Mouse (Mus musculus) kidney, embryonic 16.5 days (tissue): Measurements from ENCODE around the gene Ccna2. TPM values are rescaled to one million over a fixed set of nuclear protein-coding genes. Genes with fewer than 3 reads are reported as not detected.
"Not testable (repeated sequence)": the region's sequence is repeated elsewhere in the genome, so short reads cannot be mapped to it uniquely, and the experiment has no call there.

Source experiments
- ATAC-seq: fragments of 200-750 bp; cut with Nextera tagmentation; 2 replicates; pipeline ENCODE4 v1.8.0; 2017; ENCODE audit warnings: moderate TSS enrichment; ENCODE audit not compliant: low FRiP score, low TSS enrichment
- H3K27ac ChIP-seq: fragments of 300-500 bp; sonication (generic); 2 replicates; pipeline ENCODE4 v1.5.1; 2014; ENCODE audit warnings: low read length
- H3K27me3 ChIP-seq: fragments of 300-500 bp; sonication (generic); 2 replicates; pipeline ENCODE4 v1.6.1; 2014; ENCODE audit warnings: low read length, control low read depth, mixed read lengths; ENCODE audit not compliant: insufficient read depth
- H3K36me3 ChIP-seq: fragments of 300-500 bp; sonication (generic); 2 replicates; pipeline ENCODE4 v1.6.1; 2014; ENCODE audit warnings: low read length, control low read depth, mixed read lengths; ENCODE audit not compliant: insufficient read depth
- H3K4me1 ChIP-seq: fragments of 300-500 bp; sonication (generic); 2 replicates; pipeline ENCODE4 v1.6.1; 2014; ENCODE audit warnings: low read length, control low read depth, mixed read lengths; ENCODE audit not compliant: insufficient read depth
- H3K4me2 ChIP-seq: fragments of 300-500 bp; sonication (generic); replicated peaks from 2 replicates; pipeline ENCODE4 v1.6.1; 2014; ENCODE audit warnings: low read depth, low read length
- H3K4me3 ChIP-seq: fragments of 300-500 bp; sonication (generic); 2 replicates; pipeline ENCODE4 v1.5.1; 2014; ENCODE audit warnings: mild to moderate bottlenecking, low read length
- H3K9ac ChIP-seq: fragments of 300-500 bp; sonication (generic); replicated peaks from 2 replicates; pipeline ENCODE4 v1.6.1; 2014; ENCODE audit warnings: low read length
- H3K9me3 ChIP-seq: fragments of 300-500 bp; sonication (generic); 2 replicates; pipeline ENCODE4 v1.6.1; 2016; ENCODE audit warnings: low read length, control low read depth
- WGBS: fragments of 180-500 bp; shearing (Covaris S2); extraction: QIAGEN DNeasy Blood & Tissue Kit; methylation state at CpG from one replicate; pipeline ENCODE4 v1.1.7; 2014; 5-methylcytosine and 5-hydroxymethylcytosine counted together
- polyA plus RNA-seq: library from polyadenylated mRNA; unstranded; fragments of >200 nt; fragmentation: Nextera tagmentation; extraction: Ambion mirVana; gene quantifications from 2 replicates; pipeline ENCODE4 v1.2.1, GENCODE M21; 2015

The Ccna2 gene
- polyA plus RNA-seq, result 182 and 194 TPM in 2 replicates

DNA sequence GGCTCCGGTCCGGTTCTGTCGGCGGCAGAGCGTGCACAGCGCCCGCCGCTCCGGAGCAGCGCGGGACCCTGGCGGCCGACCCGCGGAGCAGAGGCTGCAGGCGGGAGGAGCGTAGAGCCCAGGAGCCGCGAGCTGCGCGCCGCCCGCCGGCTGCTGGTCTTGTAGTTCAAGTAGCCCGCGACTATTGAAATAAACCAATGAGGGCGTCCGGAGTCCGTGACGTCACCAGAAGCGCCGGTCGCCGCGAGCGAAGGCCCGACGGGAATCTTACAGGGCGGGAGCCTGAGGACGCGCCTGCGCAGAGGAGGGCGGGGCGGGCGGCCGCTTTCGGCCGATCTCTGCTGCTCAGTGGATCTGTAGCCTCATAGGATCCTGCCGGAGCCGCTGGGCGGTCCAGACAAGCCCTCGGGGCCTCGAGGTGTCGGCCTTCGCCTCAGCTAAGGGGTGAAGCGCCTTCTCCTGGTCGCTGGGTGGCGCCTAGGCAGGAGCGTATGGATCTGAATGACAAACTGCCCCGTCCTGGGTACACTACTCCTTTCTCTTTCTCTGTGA lies at the start of gene Ccna2:
Ccna2 (minus strand) TSS at position 324 of the 552 bp plus-strand sequence.
- peak within 1 kb of the TSS; percentile 79 for H3K4me3 ChIP-seq
- H3K36me3 ChIP-seq, result peaks cover 24% of the 10 kb centered on the region
- peak within 1 kb of the TSS; percentile 83 for H3K9ac ChIP-seq
- no peaks in the 10 kb centered on the region for H3K27me3 ChIP-seq
- peak within 1 kb of the TSS; percentile 76 for H3K4me2 ChIP-seq
- no peaks in the 10 kb centered on the region for H3K9me3 ChIP-seq
- H3K27ac ChIP-seq, result peak within 1 kb of the TSS; percentile 70
- H3K4me1 ChIP-seq, result peaks cover 19% of the 10 kb centered on the region
- ATAC-seq, result peak; percentile 100
- WGBS, result under 1% methylated on average over 60 of the region's 60 CpGs

DNA sequence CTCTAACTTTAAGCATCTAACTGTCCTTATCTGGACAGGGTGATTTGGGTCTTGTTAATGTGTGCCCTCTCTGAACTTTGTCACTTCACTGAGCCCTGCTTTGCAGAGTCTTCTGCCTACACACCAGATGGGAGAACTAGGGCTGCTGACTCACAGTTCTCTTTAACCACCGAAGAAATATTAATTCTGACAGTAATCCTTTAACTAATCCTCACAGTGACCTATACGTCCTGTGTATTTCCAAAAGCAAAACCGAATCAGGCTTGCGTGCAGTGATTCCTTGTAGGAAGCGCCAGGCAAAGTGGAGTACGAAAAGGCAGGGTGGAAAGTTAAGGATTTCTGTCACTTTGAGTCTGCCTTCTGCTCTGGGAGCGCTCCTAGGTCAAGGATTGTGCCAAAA lies 46.2 kb upstream of the Ccna2 start:
- H3K27me3 ChIP-seq, result no peaks in the 10 kb centered on the region
- H3K4me1 ChIP-seq, result peaks cover 3% of the 10 kb centered on the region; the same call in 1 of the 2 replicates
- no peaks in the 10 kb centered on the region for H3K36me3 ChIP-seq
- no peak overlapping the region for H3K27ac ChIP-seq
- 63% methylated on average over 7 of the region's 7 CpGs for WGBS
- peak; percentile 33; the same call in 1 of the 2 replicates for ATAC-seq
- H3K9me3 ChIP-seq, result no peaks in the 10 kb centered on the region
- H3K9ac ChIP-seq, result no peak overlapping the region
- no peak overlapping the region for H3K4me2 ChIP-seq
- no peak overlapping the region for H3K4me3 ChIP-seq

DNA sequence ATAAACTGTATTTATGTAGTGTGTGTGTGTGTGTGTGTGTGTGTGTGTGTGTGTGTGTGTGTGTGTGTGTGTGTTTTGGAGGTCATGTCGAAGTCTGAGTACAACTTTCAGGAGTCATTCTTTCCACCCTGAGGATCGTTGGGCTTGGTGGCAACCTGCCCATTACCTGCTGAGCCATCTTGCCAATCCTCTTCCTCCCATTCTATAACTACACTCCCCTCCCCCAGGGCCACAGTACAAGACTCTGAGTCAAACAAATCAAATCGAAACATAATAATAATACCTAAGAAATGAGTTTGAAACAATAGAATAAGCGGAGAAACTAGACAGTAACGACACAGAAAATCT lies 41.9 kb upstream of the Ccna2 start:
- H3K27me3 ChIP-seq, result no peaks in the 10 kb centered on the region
- no peaks in the 10 kb centered on the region for H3K36me3 ChIP-seq
- H3K4me3 ChIP-seq, result peak overlapping the region; percentile 64; the same call in 1 of the 2 replicates
- no peaks in the 10 kb centered on the region for H3K9me3 ChIP-seq
- ATAC-seq, result no peak
- H3K4me1 ChIP-seq, result peaks cover 10% of the 10 kb centered on the region; the same call in 1 of the 2 replicates
- peak overlapping the region; percentile 65 for H3K4me2 ChIP-seq
- 63% methylated on average over 5 of the region's 5 CpGs for WGBS
- no peak overlapping the region for H3K9ac ChIP-seq
- H3K27ac ChIP-seq, result no peak overlapping the region

DNA sequence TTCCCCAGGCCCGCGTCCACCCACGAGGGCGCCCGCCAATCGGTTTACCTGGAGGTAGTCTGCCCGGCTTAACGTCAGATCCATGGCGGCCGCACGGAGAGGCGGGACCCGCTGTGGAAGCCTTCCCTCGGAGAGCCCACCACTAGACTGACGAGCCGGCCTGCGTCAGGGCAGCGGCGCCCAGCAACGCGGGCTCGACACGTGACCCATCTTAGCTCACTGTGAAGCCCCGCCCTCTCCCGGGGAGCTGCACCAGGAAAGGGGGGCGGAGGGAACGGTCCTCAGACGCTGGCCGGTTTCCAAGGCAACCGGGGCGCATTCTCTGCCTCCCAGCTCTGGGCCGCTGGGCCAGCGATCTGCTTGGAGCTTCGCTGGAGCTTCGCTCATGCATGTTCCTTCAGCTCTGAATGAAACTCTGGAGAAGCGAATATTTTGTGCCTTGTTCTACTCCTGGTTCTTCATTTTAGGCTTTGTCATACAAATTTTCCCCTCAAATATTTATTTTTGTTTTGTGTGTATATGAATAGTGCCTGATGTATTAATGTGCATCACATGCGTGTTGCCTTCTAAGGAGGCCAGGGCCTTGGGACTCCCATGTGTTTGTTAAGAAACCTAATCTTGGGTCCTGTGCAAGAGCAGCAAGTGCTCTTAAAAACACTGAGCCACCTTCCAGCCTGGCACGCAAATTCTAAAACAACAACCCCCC lies 41.4 kb upstream of the Ccna2 start, which contains the start of gene Bbs7:
Bbs7 (minus strand) TSS at position 276 of the 706 bp plus-strand sequence.
- WGBS, result 2% methylated on average over 37 of the region's 38 CpGs
- Histone ChIP-seq H3K27me3 (no peaks in the 10 kb centered on the region), H3K9ac (peak within 1 kb of the TSS; percentile 74), H3K4me2 (peak within 1 kb of the TSS; percentile 65), H3K36me3 (no peaks in the 10 kb centered on the region), H3K4me3 (peak within 1 kb of the TSS; percentile 64), H3K27ac (0 out of 2 replicates have a peak within 1 kb of the TSS, but pooled peaks have one; percentile 23), H3K4me1 (peaks cover 10% of the 10 kb centered on the region; the same call in 1 of the 2 replicates), H3K9me3 (no peaks in the 10 kb centered on the region)
- peak; percentile 99 for ATAC-seq

DNA sequence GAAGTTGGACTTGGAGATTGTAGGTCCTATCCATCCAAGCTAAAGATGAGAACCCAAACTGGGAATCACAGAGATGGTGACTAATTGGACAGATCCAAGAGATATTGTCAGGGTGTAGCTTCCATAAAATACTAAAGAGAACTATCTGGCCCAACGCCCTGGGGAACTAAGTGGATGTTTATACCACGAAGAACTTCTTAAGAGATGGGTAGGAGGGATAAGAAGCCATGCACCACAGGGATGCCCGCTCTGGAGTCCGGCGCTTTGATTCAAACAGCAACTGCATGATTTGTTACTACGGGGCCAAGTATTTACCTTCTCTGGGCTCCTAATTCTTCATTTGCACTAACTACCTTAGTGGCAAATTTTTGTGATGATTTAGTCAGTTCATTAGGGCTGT lies 40.7 kb upstream of the Ccna2 start:
- no peaks in the 10 kb centered on the region for H3K9me3 ChIP-seq
- WGBS, result 6% methylated on average over 6 of the region's 6 CpGs
- peak overlapping the region; percentile 65 for H3K4me2 ChIP-seq
- H3K27me3 ChIP-seq, result no peaks in the 10 kb centered on the region
- no peak overlapping the region for H3K27ac ChIP-seq
- peak; percentile 49 for ATAC-seq
- H3K36me3 ChIP-seq, result no peaks in the 10 kb centered on the region
- peak overlapping the region; percentile 74 for H3K9ac ChIP-seq
- H3K4me1 ChIP-seq, result peaks cover 10% of the 10 kb centered on the region; the same call in 1 of the 2 replicates
- peak overlapping the region; percentile 64 for H3K4me3 ChIP-seq

DNA sequence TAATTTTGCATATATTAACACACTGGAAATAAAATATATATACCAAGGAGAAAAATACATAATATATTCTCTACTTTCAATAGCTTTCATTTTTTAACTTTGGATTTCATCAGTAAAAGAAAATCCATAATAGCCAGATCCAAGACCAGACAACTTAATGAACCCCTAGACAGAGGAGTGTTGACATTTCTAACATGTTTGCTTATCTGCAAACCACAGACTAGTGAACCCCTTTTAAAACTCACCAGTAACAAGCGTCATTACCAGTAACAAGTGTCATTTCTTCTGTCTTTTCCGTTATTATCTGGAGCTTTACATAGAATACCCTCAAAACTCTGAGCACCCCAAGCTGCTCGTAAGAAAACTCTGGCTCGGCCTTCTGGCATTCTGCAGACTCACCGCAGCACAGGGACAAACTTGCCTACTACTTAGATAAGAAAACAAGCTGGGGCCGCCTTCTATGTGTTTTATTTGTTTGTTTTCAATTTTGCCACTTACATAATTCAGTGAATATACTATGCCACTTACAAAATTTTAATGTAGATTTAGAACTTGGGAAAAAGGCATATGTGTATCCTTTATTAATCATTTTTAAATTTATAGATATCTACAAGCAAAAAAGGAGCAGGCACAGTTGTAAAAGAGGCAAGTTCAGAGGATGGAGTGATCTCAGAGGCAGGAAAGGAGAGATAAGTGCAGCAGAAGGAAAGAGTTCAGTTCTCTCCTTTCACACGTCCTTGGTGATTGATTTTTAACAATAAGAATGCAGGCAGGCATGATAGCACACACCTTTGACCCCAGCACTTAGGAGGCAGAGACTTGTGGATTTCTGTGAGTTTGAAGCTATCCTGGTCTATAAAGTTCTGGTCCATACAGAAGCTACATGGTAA lies 34.2 kb upstream of the Ccna2 start:
- Histone ChIP-seq H3K27ac (no peak overlapping the region), H3K9ac (no peak overlapping the region), H3K9me3 (no peaks in the 10 kb centered on the region), H3K27me3 (no peaks in the 10 kb centered on the region), H3K36me3 (no peaks in the 10 kb centered on the region), H3K4me3 (no peak overlapping the region), H3K4me1 (no peaks in the 10 kb centered on the region), H3K4me2 (no peak overlapping the region)
- 83% methylated on average over 7 of the region's 7 CpGs for WGBS
- ATAC-seq, result no peak

DNA sequence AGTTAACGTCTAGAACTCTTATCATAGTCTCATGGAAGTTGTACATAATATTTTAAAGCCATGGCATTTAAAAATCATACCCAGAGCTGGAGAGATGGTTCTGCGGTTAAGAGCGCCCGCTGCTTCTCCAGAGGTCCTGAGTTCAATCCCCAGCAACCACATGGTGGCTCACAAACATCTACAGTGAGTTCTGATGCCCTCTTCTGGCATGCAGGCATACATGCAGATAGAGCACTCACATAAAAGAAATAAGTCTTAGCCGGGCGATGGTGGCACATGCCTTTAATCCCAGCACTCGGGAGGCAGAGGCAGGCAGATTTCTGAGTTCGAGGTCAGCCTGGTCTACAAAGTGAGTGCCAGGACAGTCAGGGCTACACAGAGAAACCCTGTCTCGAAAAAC lies 27.8 kb upstream of the Ccna2 start:
- 83% methylated on average over 9 of the region's 9 CpGs for WGBS
- ATAC-seq, result not testable (repeated sequence)

DNA sequence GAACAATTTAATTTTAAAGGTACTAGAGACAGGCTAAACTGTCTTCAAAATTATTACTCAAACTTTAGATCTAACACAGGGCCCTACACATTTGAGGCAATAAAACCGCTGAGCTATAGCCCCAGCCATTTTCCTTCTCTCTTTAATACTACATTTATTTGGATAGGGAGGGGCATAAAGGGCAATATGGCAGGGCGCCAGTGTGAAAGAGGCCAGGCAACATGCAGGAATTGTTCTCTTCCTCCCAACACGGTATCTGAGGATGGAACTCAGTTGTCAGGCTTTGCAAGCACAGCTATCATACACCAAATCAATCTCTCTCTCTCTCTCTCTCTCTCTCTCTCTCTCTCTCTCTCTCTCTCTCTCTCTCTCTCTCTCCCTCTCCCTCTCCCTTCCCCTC lies 26.9 kb upstream of the Ccna2 start:
- Histone ChIP-seq H3K4me3 (no peak overlapping the region), H3K36me3 (no peaks in the 10 kb centered on the region), H3K9me3 (no peaks in the 10 kb centered on the region), H3K4me1 (no peaks in the 10 kb centered on the region), H3K9ac (no peak overlapping the region), H3K4me2 (no peak overlapping the region), H3K27ac (no peak overlapping the region), H3K27me3 (no peaks in the 10 kb centered on the region)
- WGBS, result 70% methylated on average over 3 of the region's 3 CpGs
- no peak for ATAC-seq

More for the DNA sequence above, 27.8 kb upstream of the Ccna2 start:
- H3K27ac ChIP-seq, H3K9ac ChIP-seq, H3K4me3 ChIP-seq, H3K4me2 ChIP-seq, H3K36me3 ChIP-seq, H3K27me3 ChIP-seq, H3K9me3 ChIP-seq, H3K4me1 ChIP-seq: not testable (repeated sequence)

DNA sequence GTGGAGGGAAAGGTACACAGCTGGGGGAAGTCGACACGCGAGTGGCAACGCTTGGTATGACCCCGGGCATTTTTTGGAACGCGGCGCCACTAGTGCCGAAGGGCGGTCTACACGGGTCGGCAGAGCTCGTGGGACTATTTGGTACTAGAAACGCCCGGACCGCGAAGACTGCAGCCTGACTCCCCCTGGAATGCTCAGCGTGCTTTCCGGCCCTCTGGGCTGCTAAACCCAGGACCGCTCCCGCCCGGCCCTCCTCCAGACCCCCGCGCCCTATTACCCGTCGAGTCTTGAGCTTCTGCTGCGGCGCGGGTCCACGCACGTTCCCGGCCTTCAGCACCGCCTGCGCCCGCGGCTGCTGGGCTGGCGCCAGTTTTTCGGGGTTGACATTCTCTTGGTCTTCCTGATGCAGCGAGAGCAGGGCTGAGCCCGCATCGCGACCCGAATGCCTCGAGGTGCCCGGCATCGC lies 556 bp downstream of the Ccna2 start:
- Histone ChIP-seq H3K4me2 (peak overlapping the region; percentile 76), H3K4me1 (peaks cover 19% of the 10 kb centered on the region), H3K9me3 (no peaks in the 10 kb centered on the region), H3K36me3 (peaks cover 29% of the 10 kb centered on the region), H3K9ac (peak overlapping the region; percentile 83), H3K27me3 (no peaks in the 10 kb centered on the region), H3K27ac (peak overlapping the region; percentile 70), H3K4me3 (peak overlapping the region; percentile 79)
- 0% methylated on average over 45 of the region's 46 CpGs for WGBS
- peak; percentile 46 for ATAC-seq
